ENCODE assay signal across 8 mouse cellular contexts in genomic region chr17:46483561-46484001, GRCm38 (mm10). TPM values are rescaled to one million over a fixed set of nuclear protein-coding genes. Genes with fewer than 3 reads are reported as not detected.
DNase-seq lines count a peak whose midpoint lies in the region; ATAC-seq and TF ChIP-seq lines count a peak whose summit lies in the region.

No protein-coding gene starts in this region.

- no peak for TF ChIP-seq EP300 in heart, postnatal 0 days (IDR thresholded peaks at IDR 0.05; ENCODE audit: low read depth)

- peak overlapping the region; percentile 37 for H3K4me3 ChIP-seq in heart, postnatal 0 days (ENCODE audit: low read depth, low read length)
- H3K4me3 ChIP-seq in lung, embryonic 15.5 days: peak overlapping the region; percentile 23

- peak; percentile 25 for DNase-seq in thymus, postnatal 14 days
- no peak for DNase-seq in thymus, postnatal 36 days
- peak; percentile 75 to 77 for DNase-seq in cerebellum, postnatal 36 days
- no peak for DNase-seq in heart, postnatal 0 days (ENCODE audit: low spot score)
- peak; percentile 34 to 49 for DNase-seq in layer of hippocampus, adult 18-20 months (ENCODE audit: low spot score in 2 of 2)
- peak; percentile 71 for DNase-seq in right cerebral cortex, postnatal 25 days
- DNase-seq in ovary, postnatal 10 days (ENCODE audit: low spot score): no peak

- 2% methylated on average over 16 of the region's 16 CpGs for WGBS in heart, postnatal 0 days
- 3% methylated on average over 16 of the region's 16 CpGs for WGBS in lung, embryonic 15.5 days

- H3K9me3 ChIP-seq in heart, postnatal 0 days (replicated peaks; ENCODE audit: control insufficient read depth, low read length): no peaks in the 10 kb centered on the region
- H3K9me3 ChIP-seq in lung, embryonic 15.5 days: no peaks in the 10 kb centered on the region

- peaks cover 8% of the 10 kb centered on the region; the same call in 1 of the 2 replicates for H3K4me1 ChIP-seq in heart, postnatal 0 days (ENCODE audit: control insufficient read depth, insufficient read depth)
- peaks cover 14% of the 10 kb centered on the region; the same call in 1 of the 2 replicates for H3K4me1 ChIP-seq in lung, embryonic 15.5 days

- no peak for TF ChIP-seq CTCF in heart, postnatal 0 days (IDR thresholded peaks at IDR 0.05; ENCODE audit: low read depth)

- H3K36me3 ChIP-seq in heart, postnatal 0 days (replicated peaks; ENCODE audit: control insufficient read depth, insufficient read depth, low read length): no peaks in the 10 kb centered on the region
- H3K36me3 ChIP-seq in lung, embryonic 15.5 days: no peaks in the 10 kb centered on the region

- H3K27me3 ChIP-seq in heart, postnatal 0 days (ENCODE audit: control insufficient read depth, insufficient read depth, low read length): peaks cover 59% of the 10 kb centered on the region
- H3K27me3 ChIP-seq in lung, embryonic 15.5 days: peaks cover 70% of the 10 kb centered on the region

- H3K9ac ChIP-seq in heart, postnatal 0 days (replicated peaks; ENCODE audit: low read depth, low read length): no peak overlapping the region
- H3K9ac ChIP-seq in lung, embryonic 15.5 days: no peak overlapping the region

- H3K27ac ChIP-seq in heart, postnatal 0 days (ENCODE audit: low read depth): no peak overlapping the region
- no peak overlapping the region for H3K27ac ChIP-seq in lung, embryonic 15.5 days

- peak overlapping the region; percentile 64 for H3K4me2 ChIP-seq in heart, postnatal 0 days (ENCODE audit: low read depth, low read length)
- H3K4me2 ChIP-seq in lung, embryonic 15.5 days: peak overlapping the region; percentile 54

- ATAC-seq in heart, postnatal 0 days (ENCODE audit: insufficient read depth, low read depth): peak; percentile 75; the same call in 1 of the 2 replicates
- no peak for ATAC-seq in lung, embryonic 15.5 days (ENCODE audit: borderline replicate concordance, extremely low read depth, low FRiP score, low TSS enrichment)

RNA-seq across cellular contexts. Expression of gene Ttbk1, which starts 3.9 kb away (rescaled TPM):
- total RNA-seq in heart, postnatal 0 days (2014; rRNA removed; ENCODE audit: low replicate concordance): 0.31 and 0.80 TPM in 2 replicates
- 0.04 TPM in 2 replicates for polyA plus RNA-seq in heart, postnatal 0 days (2015; fragmentation: Nextera tagmentation; extraction: Ambion mirVana)
- 100 to 1,000 TPM; 117 to 120 TPM for total RNA-seq in layer of hippocampus, adult 18-20 months (2021)
- 0.04 and 0.11 TPM in 2 replicates for polyA plus RNA-seq in lung, embryonic 15.5 days (2015; fragmentation: Nextera tagmentation; extraction: Ambion mirVana)

RNA-seq across cellular contexts. Expression of gene Dnph1, which starts 12.9 kb away (rescaled TPM):
- total RNA-seq in heart, postnatal 0 days (2014; rRNA removed; ENCODE audit: low replicate concordance): 7.0 and 16.0 TPM in 2 replicates
- 9.1 and 10.0 TPM in 2 replicates for polyA plus RNA-seq in heart, postnatal 0 days (2015; fragmentation: Nextera tagmentation; extraction: Ambion mirVana)
- 1 to 10 TPM; 5.1 to 5.9 TPM for total RNA-seq in layer of hippocampus, adult 18-20 months (2021)
- polyA plus RNA-seq in lung, embryonic 15.5 days (2015; fragmentation: Nextera tagmentation; extraction: Ambion mirVana): 43.0 and 51.3 TPM in 2 replicates

RNA-seq across cellular contexts. Expression of gene Slc22a7, which starts 45.3 kb away (rescaled TPM):
- total RNA-seq in heart, postnatal 0 days (2014; rRNA removed; ENCODE audit: low replicate concordance): not detected in 2 replicates
- polyA plus RNA-seq in heart, postnatal 0 days (2015; fragmentation: Nextera tagmentation; extraction: Ambion mirVana): not detected in 2 replicates
- total RNA-seq in layer of hippocampus, adult 18-20 months (2021): under 1 TPM in 1 of 2 experiments, not detected in 1; 0.43 TPM
- 0.29 TPM in 1 of 2 replicates, not detected in the other for polyA plus RNA-seq in lung, embryonic 15.5 days (2015; fragmentation: Nextera tagmentation; extraction: Ambion mirVana)

RNA-seq across cellular contexts. Expression of gene Crip3, which starts 54.9 kb away (rescaled TPM):
- 1.5 TPM in 1 of 2 replicates, not detected in the other for total RNA-seq in heart, postnatal 0 days (2014; rRNA removed; ENCODE audit: low replicate concordance)
- polyA plus RNA-seq in heart, postnatal 0 days (2015; fragmentation: Nextera tagmentation; extraction: Ambion mirVana): 0.48 and 1.00 TPM in 2 replicates
- total RNA-seq in layer of hippocampus, adult 18-20 months (2021): 1 to 10 TPM; 4.7 to 4.8 TPM
- polyA plus RNA-seq in lung, embryonic 15.5 days (2015; fragmentation: Nextera tagmentation; extraction: Ambion mirVana): 1.7 and 7.8 TPM in 2 replicates

Comparison
In these comparisons a context has a peak if more than half of its experiments do, and no peak if none do; other contexts are left out.
1. DNase-seq: peak in thymus, postnatal 14 days (single experiment), cerebellum, postnatal 36 days (2 of 2), layer of hippocampus, adult 18-20 months (2 of 2) and right cerebral cortex, postnatal 25 days (single experiment); none in thymus, postnatal 36 days (0 of 2), heart, postnatal 0 days (single experiment) and ovary, postnatal 10 days (single experiment).
2. RNA of gene Ttbk1, which starts 3.9 kb away (total RNA-seq): 117 to 120 TPM in layer of hippocampus, adult 18-20 months; 0.31 to 0.80 TPM in heart, postnatal 0 days; every median in the first group is over 10 times any median in the second.